ENCODE assay signal across 20 mouse cellular contexts in the genomic region with DNA sequence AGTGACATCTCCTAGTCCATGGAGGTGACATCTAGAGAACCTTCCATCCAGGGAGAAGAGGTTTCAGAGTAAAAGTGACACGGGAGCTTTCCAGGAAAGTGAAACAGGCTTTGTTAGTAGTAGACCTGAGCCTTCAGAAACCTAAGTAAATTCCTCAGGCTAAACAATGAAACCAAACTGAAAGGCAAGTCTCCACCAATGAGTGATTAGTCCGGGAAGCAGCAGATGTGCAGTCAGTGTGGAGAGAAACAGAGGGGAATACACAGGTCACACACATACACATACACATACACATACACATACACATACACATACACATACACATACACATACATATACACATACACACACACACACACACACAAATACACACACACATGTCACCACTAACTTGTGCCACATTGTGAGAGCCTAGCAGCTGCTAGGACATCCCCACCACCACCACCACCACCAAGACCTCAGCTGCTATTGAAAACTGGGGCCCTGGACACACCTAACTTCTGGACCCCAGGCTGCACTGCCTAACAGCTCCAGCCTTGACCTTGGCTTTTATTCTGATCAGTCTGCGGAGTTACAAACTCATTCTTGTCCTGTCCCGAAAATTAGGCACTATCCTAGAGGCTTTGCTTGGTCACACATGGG. TPM values are rescaled to one million over a fixed set of nuclear protein-coding genes. Genes with fewer than 3 reads are reported as not detected.
DNase-seq lines count a peak whose midpoint lies in the region; ATAC-seq lines count a peak whose summit lies in the region.
"Had no signal": no experiment of that assay in that cellular context is flagged by ENCODE, and none has a peak within 500 bp of the region (broad histone marks: within the 10 kb centered on the region; RNA-seq: fewer than 3 reads in every experiment).

No protein-coding gene starts in this region.

- H3K4me2 ChIP-seq in kidney, embryonic 15.5 days = no peak overlapping the region
- no peak overlapping the region for H3K4me2 ChIP-seq in midbrain, embryonic 13.5 days (replicated peaks)
- H3K4me2 ChIP-seq: embryonic facial prominence, embryonic 13.5 days; forebrain, embryonic 12.5 days; hindbrain, embryonic 14.5 days; intestine, embryonic 15.5 days had no signal

- H3K4me3 ChIP-seq in kidney, embryonic 15.5 days (replicated peaks) = no peak overlapping the region
- H3K4me3 ChIP-seq in midbrain, embryonic 10.5 days = no peak overlapping the region
- H3K4me3 ChIP-seq in midbrain, embryonic 13.5 days (replicated peaks) = no peak overlapping the region
- H3K4me3 ChIP-seq: embryonic facial prominence, embryonic 13.5 days; forebrain, embryonic 12.5 days; hindbrain, embryonic 10.5 days; intestine, embryonic 15.5 days had no signal

- no peak overlapping the region for H3K9ac ChIP-seq in kidney, embryonic 15.5 days
- H3K9ac ChIP-seq in midbrain, embryonic 13.5 days (replicated peaks) = no peak overlapping the region
- H3K9ac ChIP-seq: embryonic facial prominence, embryonic 13.5 days; forebrain, embryonic 12.5 days; forebrain, postnatal 0 days; hindbrain, embryonic 14.5 days; intestine, embryonic 15.5 days had no signal

- 83% methylated on average over 4 of the region's 4 CpGs for WGBS in kidney, embryonic 15.5 days
- 58% methylated on average over 4 of the region's 4 CpGs for WGBS in midbrain, embryonic 10.5 days
- 57% methylated on average over 4 of the region's 4 CpGs for WGBS in midbrain, embryonic 13.5 days

- H3K4me1 ChIP-seq in kidney, embryonic 15.5 days = 0 out of 2 replicates have a peak, but pooled peaks cover 5% of the 10 kb centered on the region
- H3K4me1 ChIP-seq in midbrain, embryonic 10.5 days = peaks cover 32% of the 10 kb centered on the region
- peaks cover 8% of the 10 kb centered on the region; the same call in 1 of the 2 replicates for H3K4me1 ChIP-seq in midbrain, embryonic 13.5 days (replicated peaks)
- H3K4me1 ChIP-seq: embryonic facial prominence, embryonic 13.5 days; intestine, embryonic 15.5 days had no signal

- H3K27me3 ChIP-seq in kidney, embryonic 15.5 days = no peaks in the 10 kb centered on the region
- H3K27me3 ChIP-seq in midbrain, embryonic 10.5 days (ENCODE audit: low read depth, poor library complexity, severe bottlenecking) = peaks cover 15% of the 10 kb centered on the region; the same call in 1 of the 2 replicates
- H3K27me3 ChIP-seq in midbrain, embryonic 13.5 days = no peaks in the 10 kb centered on the region
- H3K27me3 ChIP-seq: CH12.LX; embryonic facial prominence, embryonic 13.5 days; forebrain, embryonic 12.5 days; intestine, embryonic 15.5 days had no signal

- ATAC-seq in kidney, embryonic 15.5 days (replicated peaks; ENCODE audit: low FRiP score) = no peak
- no peak for ATAC-seq in midbrain, embryonic 13.5 days
- ATAC-seq: forebrain, postnatal 0 days; intestine, embryonic 15.5 days had no signal

- intact Hi-C loops in gastrocnemius, postnatal 14 days (cut with DNase I; ENCODE audit: low total_unique reads) = no loop called here

- no peaks in the 10 kb centered on the region for H3K36me3 ChIP-seq in kidney, embryonic 15.5 days
- no peaks in the 10 kb centered on the region for H3K36me3 ChIP-seq in midbrain, embryonic 10.5 days
- no peaks in the 10 kb centered on the region for H3K36me3 ChIP-seq in midbrain, embryonic 13.5 days
- H3K36me3 ChIP-seq: embryonic facial prominence, embryonic 13.5 days; forebrain, embryonic 12.5 days; hindbrain, embryonic 10.5 days; intestine, embryonic 15.5 days had no signal

- H3K27ac ChIP-seq in kidney, embryonic 15.5 days = peak overlapping the region; percentile 51
- H3K27ac ChIP-seq in midbrain, embryonic 10.5 days (replicated peaks) = peak overlapping the region; percentile 33; the same call in 1 of the 2 replicates
- no peak overlapping the region for H3K27ac ChIP-seq in midbrain, embryonic 13.5 days
- H3K27ac ChIP-seq: embryonic facial prominence, embryonic 13.5 days; forebrain, embryonic 12.5 days; hindbrain, embryonic 10.5 days; hindbrain, embryonic 14.5 days; intestine, embryonic 15.5 days had no signal

- DNase-seq in kidney, adult 11 months = no peak
- no peak for DNase-seq in midbrain, embryonic 10.5 days (ENCODE audit: low spot score)
- DNase-seq in R1 (ENCODE audit: low read depth, low spot score) = peak; percentile 59
- no peak for DNase-seq in gastrocnemius, postnatal 14 days
- no peak for DNase-seq in Muller cell, postnatal 12 days (ENCODE audit: inconsistent ontology term)
- DNase-seq: cerebellum, adult 18-20 months; cerebellum, adult 9-11 months; cerebellum, postnatal 36 days; forebrain, postnatal 0 days; gastrocnemius, postnatal 25 days; heart, postnatal 14 days had no signal

- H3K9me3 ChIP-seq in kidney, embryonic 15.5 days (replicated peaks) = no peaks in the 10 kb centered on the region
- H3K9me3 ChIP-seq in midbrain, embryonic 10.5 days (replicated peaks) = no peaks in the 10 kb centered on the region
- H3K9me3 ChIP-seq in midbrain, embryonic 13.5 days = no peaks in the 10 kb centered on the region
- H3K9me3 ChIP-seq: embryonic facial prominence, embryonic 13.5 days; forebrain, embryonic 12.5 days; hindbrain, embryonic 10.5 days; intestine, embryonic 15.5 days had no signal

RNA-seq across cellular contexts. Expression of gene Tubb2b, which starts 21.1 kb away (rescaled TPM):
- polyA plus RNA-seq in kidney, embryonic 15.5 days (2015; fragmentation: Nextera tagmentation; extraction: Ambion mirVana) = 29.3 and 36.6 TPM in 2 replicates
- 202 and 279 TPM in 2 replicates for polyA plus RNA-seq in midbrain, embryonic 10.5 days (2016; fragmentation: Nextera tagmentation; extraction: Ambion mirVana)
- polyA plus RNA-seq in midbrain, embryonic 13.5 days (2015; fragmentation: Nextera tagmentation; extraction: Ambion mirVana) = 833 and 846 TPM in 2 replicates
- total RNA-seq in gastrocnemius, postnatal 14 days (2021) = 1 to 10 TPM; 5.8 to 7.5 TPM
- total RNA-seq: granulocyte monocyte progenitor cell, adult 5-6 weeks had no signal

RNA-seq across cellular contexts. Expression of gene Tubb2a, which starts 31.3 kb away (rescaled TPM):
- 102 and 132 TPM in 2 replicates for polyA plus RNA-seq in kidney, embryonic 15.5 days (2015; fragmentation: Nextera tagmentation; extraction: Ambion mirVana)
- 242 and 377 TPM in 2 replicates for polyA plus RNA-seq in midbrain, embryonic 10.5 days (2016; fragmentation: Nextera tagmentation; extraction: Ambion mirVana)
- polyA plus RNA-seq in midbrain, embryonic 13.5 days (2015; fragmentation: Nextera tagmentation; extraction: Ambion mirVana) = 1,655 and 1,711 TPM in 2 replicates
- 10 to 100 TPM; 19.3 to 24.4 TPM for total RNA-seq in gastrocnemius, postnatal 14 days (2021)

RNA-seq across cellular contexts. Expression of gene Psmg4, which starts 53.6 kb away (rescaled TPM):
- polyA plus RNA-seq in kidney, embryonic 15.5 days (2015; fragmentation: Nextera tagmentation; extraction: Ambion mirVana) = 79.0 and 88.7 TPM in 2 replicates
- polyA plus RNA-seq in midbrain, embryonic 10.5 days (2016; fragmentation: Nextera tagmentation; extraction: Ambion mirVana) = 122 and 124 TPM in 2 replicates
- polyA plus RNA-seq in midbrain, embryonic 13.5 days (2015; fragmentation: Nextera tagmentation; extraction: Ambion mirVana) = 92.5 and 94.6 TPM in 2 replicates
- total RNA-seq in gastrocnemius, postnatal 14 days (2021) = 10 to 100 TPM; 26.0 to 26.9 TPM
